15 mouse cellular contexts compared by ENCODE assay signal in the genomic region with DNA sequence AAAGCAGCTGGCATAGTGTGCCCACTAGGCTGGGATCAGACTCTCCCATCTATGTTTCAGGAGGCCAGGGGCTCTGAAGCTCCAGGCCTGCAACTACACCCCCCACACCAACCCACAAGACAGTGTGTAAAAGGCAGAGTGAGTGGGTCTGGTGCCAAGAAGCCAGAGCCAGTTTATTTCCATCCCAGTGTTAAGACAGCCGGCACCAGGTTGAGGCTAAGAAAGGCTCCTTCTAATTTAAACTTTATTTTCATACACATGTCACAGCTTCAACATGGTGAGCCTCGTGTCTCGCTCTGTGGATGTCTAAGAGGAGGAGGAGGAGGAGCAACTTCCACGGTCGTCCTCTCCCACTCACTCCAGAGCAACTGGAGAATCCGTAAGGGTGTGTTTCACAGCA. TPM values are rescaled to one million over a fixed set of nuclear protein-coding genes. Genes with fewer than 3 reads are reported as not detected.
DNase-seq lines count a peak whose midpoint lies in the region; ATAC-seq and TF ChIP-seq lines count a peak whose summit lies in the region.
"Had no signal": no experiment of that assay in that cellular context is flagged by ENCODE, and none has a peak within 500 bp of the region (broad histone marks: within the 10 kb centered on the region; RNA-seq: fewer than 3 reads in every experiment).

No protein-coding gene starts in this region.

- ATAC-seq in monocyte, adult 5-6 weeks (replicated peaks; ENCODE audit: insufficient number of reproducible peaks, low FRiP score, low TSS enrichment, poor library complexity, severe bottlenecking), result no peak

- H3K4me3 ChIP-seq in olfactory bulb, adult 2 months (ENCODE audit: insufficient read depth, low read depth, low read length), result no peak overlapping the region
- H3K4me3 ChIP-seq: limb, embryonic 13.5 days had no signal

- peak overlapping the region; percentile 22; the same call in 1 of the 2 replicates for H3K27ac ChIP-seq in olfactory bulb, adult 2 months (ENCODE audit: insufficient read depth, low read depth, low read length)
- H3K27ac ChIP-seq: hindbrain, embryonic 14.5 days; limb, embryonic 13.5 days had no signal

- peak; percentile 43 to 51 for DNase-seq in cerebellum, postnatal 14 days
- no peak for DNase-seq in cerebellum, adult 9-11 months
- peak; percentile 92 for DNase-seq in brain, adult 2 months (ENCODE audit: low read depth, low spot score)
- DNase-seq in layer of hippocampus, adult 8-10 months (ENCODE audit: low spot score in 2 of 2), result peak; percentile 58 to 72
- no peak for DNase-seq in adrenal gland, adult 8-10 months
- DNase-seq in natural killer cell, adult 2 months (ENCODE audit: low spot score in 2 of 2), result no peak
- DNase-seq: adrenal gland, postnatal 14 days; heart, adult 11 months; lung, adult 18-20 months; spleen, adult 18-20 months; thymus, adult 18-20 months had no signal

- 31% methylated on average over 6 of the region's 6 CpGs for WGBS in olfactory bulb, adult 2 months

- H3K4me1 ChIP-seq in olfactory bulb, adult 2 months (ENCODE audit: control insufficient read depth, insufficient read depth, low read length), result peaks cover 37% of the 10 kb centered on the region

- TF ChIP-seq POLR2A in olfactory bulb, adult 2 months (IDR thresholded peaks at IDR 0.05; ENCODE audit: insufficient read depth, low read depth, low read length), result no peak

- TF ChIP-seq CTCF in olfactory bulb, adult 2 months (IDR thresholded peaks at IDR 0.05; ENCODE audit: insufficient read depth, low read depth, low read length), result no peak

RNA-seq across cellular contexts. Expression of a gene that starts 57.5 kb away (rescaled TPM):
- total RNA-seq in layer of hippocampus, adult 8-10 months (2022), result 100 to 1,000 TPM; 103 to 125 (median 116) TPM
- polyA plus RNA-seq in olfactory bulb, adult 2 months (2012; ENCODE audit: insufficient read depth, insufficient read length, low replicate concordance, missing spikeins), result 370 TPM in 1 of 2 replicates, not detected in the other
- total RNA-seq in adrenal gland, adult 8-10 months (2022), result 100 to 1,000 TPM in 1 of 4 experiments, 10 to 100 TPM in 3; 69.6 to 107 (median 85.5) TPM
- 24.6 to 28.6 TPM (median 27.7 TPM) in 3 replicates for total RNA-seq in monocyte, adult 5-6 weeks (2017)

Comparison
In these comparisons a context has a peak if more than half of its experiments do, and no peak if none do; other contexts are left out.
1. DNase-seq: peak in cerebellum, postnatal 14 days (2 of 2), brain, adult 2 months (single experiment) and layer of hippocampus, adult 8-10 months (2 of 2); none in cerebellum, adult 9-11 months (single experiment), adrenal gland, adult 8-10 months (single experiment) and natural killer cell, adult 2 months (0 of 2).